Mouse (Mus musculus): ENCODE results near the gene Tram1l1.

DNA sequence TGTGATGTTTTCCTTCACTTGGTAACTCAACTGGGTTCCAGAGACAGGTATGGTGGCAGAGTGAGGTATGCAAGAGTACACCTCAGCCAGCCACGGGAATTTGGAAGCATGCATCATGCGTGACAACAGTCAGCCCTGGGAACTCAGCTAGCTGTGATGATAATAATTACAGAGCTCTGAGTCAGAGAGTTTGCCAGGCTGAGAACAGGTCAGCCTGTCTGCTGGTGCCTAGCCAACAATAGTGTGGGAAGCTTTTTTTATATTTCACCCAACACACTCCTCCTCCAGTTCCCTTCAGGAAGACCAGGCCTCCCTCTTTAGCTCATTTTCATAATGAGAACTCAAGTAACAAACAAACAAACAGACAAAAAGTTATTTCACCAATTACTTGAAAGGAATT, 51.4 kb downstream of the Tram1l1 start:
- no peak for TF ChIP-seq CTCF (IDR thresholded peaks at IDR 0.05; ENCODE audit: extremely low read depth, insufficient read length, insufficient replicate concordance, low read depth, low read length)
- TF ChIP-seq POLR2A (IDR thresholded peaks at IDR 0.05; ENCODE audit: low read depth, low read length) = no peak

Data from small intestine, adult 2 months (tissue).